Mouse (Mus musculus) neural tube, postnatal 0 days (tissue): ENCODE results near the gene Pbld1. TPM values are rescaled to one million over a fixed set of nuclear protein-coding genes. Genes with fewer than 3 reads are reported as not detected.

ENCODE experiments used
- polyA plus RNA-seq: library from polyadenylated mRNA; unstranded; fragments of >200 nt; fragmentation: Nextera tagmentation; extraction: Ambion mirVana; gene quantifications from 2 replicates; pipeline ENCODE4 v1.2.1, GENCODE M21; 2015

Pbld1 gene
- 0.61 and 0.80 TPM in 2 replicates for polyA plus RNA-seq

DNA sequence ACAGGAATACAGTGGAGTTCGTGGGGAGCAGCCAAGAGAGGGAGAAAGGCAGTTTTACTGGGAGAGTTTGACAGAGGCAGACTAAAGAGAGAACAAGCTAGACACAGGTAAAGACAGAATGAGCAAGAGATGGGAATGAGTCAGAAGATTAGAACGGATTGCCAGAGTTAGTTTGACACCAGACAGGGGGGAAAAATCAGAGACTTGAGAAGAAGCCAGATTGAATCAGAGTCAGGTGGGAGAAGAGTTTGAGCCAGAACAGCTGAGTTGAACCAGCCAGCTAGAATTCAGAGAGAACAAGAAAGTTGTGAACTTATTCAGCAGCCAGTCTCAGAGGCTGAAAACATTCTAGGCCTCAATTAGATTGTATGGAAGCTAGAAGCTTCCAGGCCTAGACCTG is at the start of gene Pbld1:
Gene Pbld1, plus strand, starts transcription at position 301 of the 400 bp plus-strand sequence.

DNA sequence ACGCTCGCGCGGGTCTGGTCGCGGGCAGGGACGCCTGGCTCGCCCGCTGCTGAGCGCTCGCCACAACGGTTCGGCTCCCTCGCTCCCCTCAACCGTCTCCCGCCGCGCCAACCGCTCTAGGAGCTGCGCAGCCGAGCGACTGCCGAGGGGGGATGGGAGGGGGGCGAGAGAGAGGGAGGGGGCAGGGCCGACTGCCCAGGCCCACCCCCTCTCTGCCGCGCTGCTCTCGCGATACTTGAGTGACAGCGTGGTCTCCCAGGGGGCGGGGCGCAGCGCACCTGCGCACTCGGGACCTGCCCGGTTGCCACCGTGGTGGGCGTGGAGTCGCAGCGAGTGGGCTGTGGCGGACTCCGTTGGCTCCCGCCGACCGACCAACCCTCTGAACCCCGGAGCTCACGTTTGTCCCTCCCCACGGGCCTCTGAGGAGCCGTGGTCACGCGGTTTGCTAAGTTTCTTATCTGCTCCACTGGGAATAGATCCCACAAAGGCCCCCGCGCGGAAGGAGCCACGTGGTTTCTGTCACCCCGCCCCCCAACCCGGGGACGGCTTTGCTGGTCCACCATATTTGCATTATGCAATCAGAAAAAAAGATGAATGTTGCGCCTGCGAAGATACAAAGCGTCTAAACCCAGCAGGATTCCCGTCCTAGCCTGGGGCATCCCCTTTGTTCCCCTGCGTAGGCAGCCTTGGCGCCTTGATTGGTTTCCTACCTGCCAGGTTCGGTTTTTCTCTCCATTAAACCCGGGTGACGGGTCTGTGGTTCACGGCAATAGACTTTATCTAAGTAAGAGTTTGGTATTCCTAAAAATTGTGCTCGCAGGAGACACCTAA is 36.0 kb upstream of the Pbld1 start, which contains the start of the genes Hnrnph3 and Pbld2:
Gene Hnrnph3, minus strand, starts transcription at position 469 of the 831 bp plus-strand sequence.
Gene Pbld2, plus strand, starts transcription at position 567 of the 831 bp plus-strand sequence.

DNA sequence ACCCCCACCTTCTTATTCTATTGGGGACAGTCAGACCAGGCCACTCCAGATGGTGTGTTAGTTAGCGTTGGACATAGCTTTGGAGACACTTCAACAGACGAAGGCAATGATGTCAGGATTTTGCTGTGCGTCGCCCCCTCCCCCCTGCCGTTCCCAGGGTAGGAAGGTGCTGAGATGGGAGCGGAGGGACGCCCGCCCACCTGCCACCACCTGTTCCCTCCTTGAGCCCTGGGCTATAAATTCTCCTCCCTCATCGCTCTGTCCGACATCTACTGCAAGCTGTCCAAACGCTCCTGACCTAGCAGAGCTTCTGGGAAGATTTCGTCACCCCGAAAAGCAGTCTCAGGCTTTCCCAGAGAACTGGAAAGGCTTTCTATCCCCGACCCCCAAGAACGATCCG is 39.6 kb downstream of the Pbld1 start, which contains the start of gene Atoh7:
Gene Atoh7, plus strand, starts transcription at position 131 of the 400 bp plus-strand sequence.

Other genes with a start within 250 kb of the Pbld1 start
- gene Tet1, start 151.2 kb upstream of the Pbld1 start, polyA plus RNA-seq = 34.6 and 41.2 TPM in 2 replicates
- 15.2 and 15.3 TPM in 2 replicates for gene Slc25a16, start 139.5 kb upstream of the Pbld1 start, polyA plus RNA-seq
- gene Dna2, start 113.1 kb upstream of the Pbld1 start, polyA plus RNA-seq = 3.0 and 4.4 TPM in 2 replicates
- 62.1 and 64.2 TPM in 2 replicates for gene Rufy2, start 79.9 kb upstream of the Pbld1 start, polyA plus RNA-seq
- gene Hnrnph3, start 35.9 kb upstream of the Pbld1 start, polyA plus RNA-seq = 61.6 and 68.6 TPM in 2 replicates
- gene Pbld2, start 35.8 kb upstream of the Pbld1 start, polyA plus RNA-seq = 0.54 and 0.66 TPM in 2 replicates
- 4.4 and 4.9 TPM in 2 replicates for gene Atoh7, start 39.5 kb downstream of the Pbld1 start, polyA plus RNA-seq
- gene Mypn, start 143.8 kb downstream of the Pbld1 start, polyA plus RNA-seq = 1.3 and 1.5 TPM in 2 replicates
- 18.0 and 18.2 TPM in 2 replicates for gene Herc4, start 183.6 kb downstream of the Pbld1 start, polyA plus RNA-seq